Mouse (Mus musculus) heart, embryonic 12.5 days (tissue): Measurements from ENCODE around the gene Lrrc75b. TPM values are rescaled to one million over a fixed set of nuclear protein-coding genes. Genes with fewer than 3 reads are reported as not detected.
"Not testable (repeated sequence)": the region's sequence is repeated elsewhere in the genome, so short reads cannot be mapped to it uniquely, and the experiment has no call there.

Experiments
- ATAC-seq: fragments of 200-750 bp; cut with Nextera tagmentation; 2 replicates; pipeline ENCODE4 v1.8.0; 2017; ENCODE audit warnings: moderate TSS enrichment, moderate library complexity; ENCODE audit not compliant: insufficient number of reproducible peaks, low FRiP score
- H3K27ac ChIP-seq: fragments of 300-500 bp; sonication (generic); 2 replicates; pipeline ENCODE4 v1.5.1; 2016; ENCODE audit warnings: mild to moderate bottlenecking, moderate library complexity; ENCODE audit not compliant: poor library complexity, severe bottlenecking
- H3K27me3 ChIP-seq: fragments of 300-500 bp; sonication (generic); replicated peaks from 2 replicates; pipeline ENCODE4 v1.6.1; 2016; ENCODE audit warnings: mild to moderate bottlenecking, moderate library complexity
- H3K36me3 ChIP-seq: fragments of 300-500 bp; sonication (generic); 2 replicates; pipeline ENCODE4 v1.6.1; 2016; ENCODE audit warnings: mild to moderate bottlenecking, moderate library complexity
- H3K4me1 ChIP-seq: fragments of 300-500 bp; sonication (generic); replicated peaks from 2 replicates; pipeline ENCODE4 v1.6.1; 2016; ENCODE audit warnings: mild to moderate bottlenecking
- H3K4me2 ChIP-seq: fragments of 300-500 bp; sonication (generic); 2 replicates; pipeline ENCODE4 v1.6.1; 2016; ENCODE audit warnings: mild to moderate bottlenecking, moderate library complexity
- H3K4me3 ChIP-seq: fragments of 300-500 bp; sonication (generic); 2 replicates; pipeline ENCODE4 v1.5.1; 2016; ENCODE audit warnings: mild to moderate bottlenecking
- H3K9ac ChIP-seq: fragments of 300-500 bp; sonication (generic); 2 replicates; pipeline ENCODE4 v1.6.1; 2016; ENCODE audit warnings: mild to moderate bottlenecking, moderate library complexity
- H3K9me3 ChIP-seq: fragments of 300-500 bp; sonication (generic); replicated peaks from 2 replicates; pipeline ENCODE4 v1.6.1; 2016; ENCODE audit warnings: mild to moderate bottlenecking, moderate library complexity
- WGBS: fragments of 180-500 bp; shearing (Covaris S2); methylation state at CpG from one replicate; pipeline ENCODE4 v1.1.7; 2016; 5-methylcytosine and 5-hydroxymethylcytosine counted together
- polyA plus RNA-seq: library from polyadenylated mRNA; unstranded; fragments of >200 nt; fragmentation: Nextera tagmentation; extraction: Ambion mirVana; gene quantifications from 2 replicates; pipeline ENCODE4 v1.2.1, GENCODE M21; 2016

The Lrrc75b gene
- polyA plus RNA-seq, 1 experiment from 2014 or later: 1.6 TPM

DNA sequence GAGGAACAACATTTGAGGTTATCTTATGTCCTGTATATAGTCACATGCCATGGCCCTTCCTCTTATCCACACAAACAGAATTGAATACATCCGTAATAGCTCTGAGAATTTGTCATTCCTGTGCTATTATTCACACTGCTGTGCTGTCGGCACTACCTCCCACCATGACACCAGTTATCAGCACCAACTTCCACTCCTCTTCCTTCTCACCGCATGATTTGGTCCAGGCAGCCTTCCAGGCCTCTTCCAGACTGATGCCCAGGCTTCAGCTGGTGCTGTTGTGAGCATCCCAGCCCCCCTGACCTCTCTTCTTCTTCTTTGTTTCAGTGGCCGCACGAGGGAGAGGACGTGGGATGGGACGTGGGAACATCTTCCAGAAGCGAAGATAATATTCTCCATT, 25.2 kb downstream of the Lrrc75b start:
- 0 out of 2 replicates have a peak, but pooled peaks cover 3% of the 10 kb centered on the region for H3K9me3 ChIP-seq
- no peaks in the 10 kb centered on the region for H3K27me3 ChIP-seq
- H3K36me3 ChIP-seq: peaks cover 49% of the 10 kb centered on the region
- 61% methylated on average over 8 of the region's 8 CpGs for WGBS
- no peak overlapping the region for H3K27ac ChIP-seq
- peaks cover 17% of the 10 kb centered on the region for H3K4me1 ChIP-seq
- H3K4me2 ChIP-seq: no peak overlapping the region
- no peak overlapping the region for H3K4me3 ChIP-seq
- ATAC-seq: no peak; the same call in 1 of the 2 replicates
- H3K9ac ChIP-seq: no peak overlapping the region

DNA sequence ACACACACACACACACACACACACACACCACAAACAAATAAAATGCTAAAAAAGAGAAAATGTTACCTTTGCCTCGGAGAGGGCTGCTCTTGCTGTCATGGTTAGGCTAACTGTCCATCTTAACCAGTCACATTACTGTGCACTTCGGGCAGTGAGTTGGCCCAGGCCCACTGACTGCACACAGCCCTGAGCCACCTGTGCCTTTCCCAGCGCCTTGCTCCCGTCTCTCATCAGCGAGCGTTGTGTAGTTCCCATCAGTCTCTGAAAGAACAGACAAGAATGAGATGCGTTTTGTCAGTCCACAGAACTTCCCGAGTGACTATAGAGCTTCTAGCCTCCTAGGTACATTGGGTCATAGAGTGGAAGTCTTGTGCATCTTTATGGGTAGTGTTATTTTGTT, 25.9 kb downstream of the Lrrc75b start:
- Histone ChIP-seq H3K4me1 (peaks cover 17% of the 10 kb centered on the region), H3K9me3 (0 out of 2 replicates have a peak, but pooled peaks cover 3% of the 10 kb centered on the region), H3K27ac (no peak overlapping the region), H3K4me2 (no peak overlapping the region), H3K4me3 (no peak overlapping the region), H3K36me3 (peaks cover 51% of the 10 kb centered on the region), H3K9ac (no peak overlapping the region), H3K27me3 (no peaks in the 10 kb centered on the region)
- 91% methylated on average over 8 of the region's 8 CpGs for WGBS
- no peak for ATAC-seq

DNA sequence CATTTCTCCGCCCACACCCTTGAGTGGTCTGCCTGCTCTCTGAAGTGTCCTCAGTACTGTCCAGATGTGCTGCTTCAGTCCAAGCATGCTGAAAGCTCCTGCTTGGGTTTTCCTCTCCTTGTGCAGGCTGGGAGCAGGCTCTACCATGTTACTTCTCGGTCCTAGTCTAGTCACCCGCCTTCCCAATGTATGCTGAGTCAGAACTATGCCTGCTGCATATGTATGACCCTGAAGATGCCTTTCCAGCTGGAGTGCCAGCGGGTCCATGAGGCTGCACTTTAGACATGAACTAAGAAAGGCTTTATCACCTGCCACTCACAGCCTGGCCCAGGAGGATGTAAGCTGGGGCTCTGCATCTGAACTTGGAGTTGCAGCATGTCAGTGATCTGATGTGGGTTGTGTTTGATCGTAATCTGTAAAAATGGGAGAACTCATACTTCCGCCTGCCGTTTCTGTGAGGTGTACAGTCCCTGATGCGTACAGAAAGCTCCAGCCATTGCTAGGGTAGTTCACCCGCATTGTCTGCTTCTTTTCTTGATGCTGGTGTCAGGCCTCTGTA, 28.5 kb downstream of the Lrrc75b start:
- Histone ChIP-seq H3K9me3 (no peaks in the 10 kb centered on the region), H3K9ac (no peak overlapping the region), H3K27ac (no peak overlapping the region), H3K4me1 (peaks cover 17% of the 10 kb centered on the region), H3K36me3 (peaks cover 57% of the 10 kb centered on the region), H3K4me2 (no peak overlapping the region), H3K27me3 (no peaks in the 10 kb centered on the region), H3K4me3 (no peak overlapping the region)
- no peak for ATAC-seq
- 86% methylated on average over 9 of the region's 9 CpGs for WGBS

DNA sequence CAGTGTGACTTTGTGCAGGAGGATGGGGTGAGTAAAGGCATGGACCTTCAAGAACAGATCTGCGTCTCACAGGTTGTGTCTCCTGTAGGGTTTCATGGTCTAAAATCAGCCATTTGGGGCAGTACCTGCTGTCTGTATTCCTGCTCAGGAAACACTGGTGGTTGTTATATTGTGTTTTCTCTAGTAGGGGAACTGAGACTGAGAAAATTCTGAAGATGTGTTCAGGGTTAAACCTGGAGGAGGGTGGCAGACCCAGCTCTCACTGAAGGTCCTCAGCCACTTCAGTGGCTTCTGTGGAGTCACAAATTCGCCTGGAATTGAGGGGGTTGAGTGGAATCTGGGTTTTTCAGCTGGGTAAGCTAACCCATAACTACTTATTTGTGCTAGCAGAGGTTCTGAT, 29.8 kb downstream of the Lrrc75b start:
- Histone ChIP-seq H3K9ac (no peak overlapping the region), H3K27ac (no peak overlapping the region), H3K4me2 (no peak overlapping the region), H3K27me3 (no peaks in the 10 kb centered on the region), H3K4me1 (peaks cover 6% of the 10 kb centered on the region), H3K9me3 (no peaks in the 10 kb centered on the region), H3K36me3 (peaks cover 56% of the 10 kb centered on the region), H3K4me3 (no peak overlapping the region)
- WGBS: 77% methylated on average over 2 of the region's 2 CpGs
- no peak for ATAC-seq

DNA sequence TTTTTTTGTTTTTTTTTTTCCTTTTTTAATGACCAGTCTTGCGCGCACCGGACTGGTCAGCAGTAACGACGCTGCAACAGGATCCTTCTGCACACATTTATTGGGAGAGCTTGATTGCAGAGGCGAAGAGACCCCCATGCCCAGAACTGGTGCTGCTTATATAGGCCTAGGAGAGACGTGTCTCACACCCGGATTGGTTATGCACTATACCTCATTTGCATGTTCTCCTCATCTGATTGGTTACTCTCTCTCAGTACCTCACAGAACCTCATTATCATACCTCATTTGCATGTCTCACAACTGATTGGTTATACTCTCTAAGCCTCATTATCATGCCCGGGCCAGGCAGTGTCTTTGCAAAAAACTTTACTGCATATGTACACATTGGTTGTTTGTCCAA, 34.7 kb downstream of the Lrrc75b start:
- H3K4me3 ChIP-seq, H3K9ac ChIP-seq, ATAC-seq, H3K4me2 ChIP-seq, H3K27ac ChIP-seq, H3K27me3 ChIP-seq, H3K9me3 ChIP-seq: not testable (repeated sequence)
- 95% methylated on average over 9 of the region's 9 CpGs for WGBS
- Histone ChIP-seq H3K4me1 (peaks cover 12% of the 10 kb centered on the region), H3K36me3 (peaks cover 58% of the 10 kb centered on the region)

DNA sequence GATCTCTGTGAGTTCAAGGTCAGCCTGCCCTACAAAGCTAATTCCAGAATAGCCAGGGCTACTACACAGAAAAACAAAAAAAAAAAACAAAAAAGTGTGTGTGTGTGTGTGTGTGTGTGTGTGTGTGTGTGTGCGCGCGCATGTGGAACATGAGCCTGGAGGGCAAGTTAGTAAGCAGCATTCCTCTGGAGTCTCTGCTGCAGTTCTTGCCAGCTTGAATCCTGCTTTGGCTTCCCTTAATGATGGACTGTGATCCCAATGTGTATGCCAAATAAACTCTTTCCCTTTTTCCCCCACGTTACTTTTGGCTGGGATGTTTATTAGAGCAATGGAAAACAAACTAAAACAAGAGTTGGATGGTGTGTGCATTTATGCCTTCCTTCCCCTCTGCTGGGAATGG, 38.5 kb downstream of the Lrrc75b start:
- H3K27ac ChIP-seq: no peak overlapping the region
- ATAC-seq: no peak
- 94% methylated on average over 4 of the region's 4 CpGs for WGBS

DNA sequence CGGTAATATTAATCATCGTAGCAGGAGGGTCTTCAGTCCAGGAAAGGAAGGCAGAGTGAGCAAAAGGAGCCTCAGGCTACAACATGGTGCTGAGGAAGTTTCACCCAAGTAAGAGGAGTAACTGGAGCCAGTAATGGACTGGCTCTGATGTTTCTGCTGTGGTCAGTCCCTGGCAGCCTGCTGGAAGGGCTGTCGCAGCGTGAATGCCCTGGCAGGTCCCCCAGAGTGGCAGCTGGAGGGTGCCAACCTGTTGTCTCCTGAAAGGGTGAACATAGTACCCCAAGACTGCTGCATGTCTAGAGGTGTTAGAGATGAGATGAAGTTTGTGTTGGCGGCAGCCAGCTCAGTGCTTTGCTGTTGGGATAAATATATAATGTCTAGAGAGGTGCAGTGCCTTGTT, 39.5 kb downstream of the Lrrc75b start:
- H3K4me1 ChIP-seq: peaks cover 33% of the 10 kb centered on the region
- H3K4me2 ChIP-seq: no peak overlapping the region
- H3K27ac ChIP-seq: no peak overlapping the region
- no peak for ATAC-seq
- WGBS: 95% methylated on average over 5 of the region's 5 CpGs
- H3K9me3 ChIP-seq: no peaks in the 10 kb centered on the region
- no peak overlapping the region for H3K4me3 ChIP-seq
- no peak overlapping the region for H3K9ac ChIP-seq
- H3K36me3 ChIP-seq: peaks cover 52% of the 10 kb centered on the region
- no peaks in the 10 kb centered on the region for H3K27me3 ChIP-seq

More for the DNA sequence above, 38.5 kb downstream of the Lrrc75b start:
- H3K9me3 ChIP-seq: no peaks in the 10 kb centered on the region
- no peaks in the 10 kb centered on the region for H3K27me3 ChIP-seq
- peaks cover 59% of the 10 kb centered on the region for H3K36me3 ChIP-seq
- no peak overlapping the region for H3K9ac ChIP-seq
- H3K4me1 ChIP-seq: peaks cover 23% of the 10 kb centered on the region
- no peak overlapping the region for H3K4me3 ChIP-seq
- no peak overlapping the region for H3K4me2 ChIP-seq

DNA sequence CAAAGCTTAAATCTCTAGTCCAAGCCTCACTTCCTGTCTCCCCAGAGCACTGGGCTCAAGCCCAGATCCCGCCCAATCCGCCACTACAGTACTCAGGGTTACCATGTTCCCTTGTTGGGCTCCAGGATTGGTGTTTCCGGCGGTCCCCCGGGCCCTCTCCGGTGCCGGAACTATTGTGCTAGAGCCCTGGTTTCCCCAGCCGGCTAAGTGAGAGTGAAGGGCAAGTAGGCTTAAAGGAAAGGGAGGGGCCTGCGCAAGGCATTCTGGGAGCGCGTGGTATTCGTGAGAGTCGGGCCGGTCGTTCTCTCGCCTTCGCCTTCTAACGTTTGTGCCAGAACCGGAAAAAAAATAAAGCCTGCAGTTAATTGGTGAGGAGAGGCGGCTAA, 42.4 kb downstream of the Lrrc75b start, which contains the start of gene Gucd1:
TSS of gene Gucd1 (minus strand) at position 215 of the 386 bp plus-strand sequence.
- ATAC-seq: peak; percentile 87
- H3K27ac ChIP-seq: peak within 1 kb of the TSS; percentile 98
- no peaks in the 10 kb centered on the region for H3K27me3 ChIP-seq
- peaks cover 51% of the 10 kb centered on the region for H3K4me1 ChIP-seq
- WGBS: 0% methylated on average over 20 of the region's 20 CpGs
- peaks cover 30% of the 10 kb centered on the region for H3K36me3 ChIP-seq
- H3K4me3 ChIP-seq: peak within 1 kb of the TSS; percentile 87
- peak within 1 kb of the TSS; percentile 89 for H3K4me2 ChIP-seq
- H3K9ac ChIP-seq: peak within 1 kb of the TSS; percentile 94
- H3K9me3 ChIP-seq: no peaks in the 10 kb centered on the region

DNA sequence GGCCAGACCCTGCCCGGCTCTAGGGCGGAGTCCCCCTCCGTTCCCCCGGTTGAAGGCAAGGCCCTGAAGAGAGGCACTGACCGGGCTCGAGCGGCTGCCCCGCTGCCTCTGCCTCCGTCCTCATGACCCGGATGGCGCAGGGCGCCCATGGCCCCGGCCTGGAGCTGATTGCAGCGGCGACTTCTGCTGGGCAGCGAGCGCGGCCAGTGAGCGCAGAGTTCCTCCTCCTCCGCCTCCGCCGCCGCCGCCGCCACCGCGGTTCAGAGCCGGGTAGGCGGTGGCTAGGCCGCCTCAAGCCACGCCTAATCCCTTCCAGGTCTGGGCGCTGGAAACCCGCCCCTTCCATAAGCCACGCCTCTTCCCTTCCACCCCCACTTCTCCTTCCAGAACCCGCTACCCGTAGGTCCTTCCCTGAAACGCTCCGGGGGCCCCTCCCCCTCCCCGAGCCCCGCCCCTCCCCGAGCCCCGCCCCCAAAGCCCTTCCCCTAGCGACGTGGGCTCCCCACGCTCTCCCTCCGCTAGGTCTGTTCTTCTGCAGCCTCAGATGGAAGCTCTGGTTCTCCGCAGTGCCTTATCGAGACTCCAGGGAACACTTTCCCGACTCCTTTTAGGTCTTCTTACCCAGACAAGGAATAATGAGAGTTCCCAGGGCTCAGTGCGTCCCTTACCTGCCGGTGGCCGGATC, 42.9 kb downstream of the Lrrc75b start, which contains the start of gene Snrpd3:
TSS of gene Snrpd3 (plus strand) at position 479 of the 685 bp plus-strand sequence.
- Histone ChIP-seq H3K4me1 (peaks cover 51% of the 10 kb centered on the region), H3K9ac (peak within 1 kb of the TSS; percentile 94), H3K27ac (peak within 1 kb of the TSS; percentile 98), H3K4me3 (peak within 1 kb of the TSS; percentile 87), H3K27me3 (no peaks in the 10 kb centered on the region), H3K36me3 (peaks cover 34% of the 10 kb centered on the region), H3K9me3 (no peaks in the 10 kb centered on the region), H3K4me2 (peak within 1 kb of the TSS; percentile 89)
- ATAC-seq: peak; percentile 98
- WGBS: under 1% methylated on average over 39 of the region's 52 CpGs

DNA sequence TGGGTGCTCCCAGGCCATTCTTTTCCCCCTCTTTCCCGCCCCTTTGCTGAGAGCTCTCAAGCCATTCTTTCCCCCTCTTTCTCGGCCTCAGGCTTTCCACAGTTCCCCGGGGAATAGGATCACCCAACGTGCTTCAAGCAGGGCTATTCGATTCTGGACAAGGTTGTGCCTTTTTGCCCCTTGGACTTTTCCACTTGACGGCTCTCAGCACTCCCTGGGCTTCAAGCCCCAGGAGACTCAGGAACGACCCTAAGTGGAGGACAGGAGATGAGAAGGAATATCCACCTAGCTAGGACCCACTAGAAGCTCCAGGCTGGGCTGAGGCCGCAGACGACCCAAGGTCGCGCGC, 43.4 kb downstream of the Lrrc75b start:
- peak overlapping the region; percentile 87 for H3K4me3 ChIP-seq
- under 1% methylated on average over 12 of the region's 12 CpGs for WGBS
- H3K27me3 ChIP-seq: no peaks in the 10 kb centered on the region
- peak overlapping the region; percentile 98 for H3K27ac ChIP-seq
- H3K9ac ChIP-seq: peak overlapping the region; percentile 94
- H3K4me1 ChIP-seq: peaks cover 47% of the 10 kb centered on the region
- peaks cover 34% of the 10 kb centered on the region for H3K36me3 ChIP-seq
- no peaks in the 10 kb centered on the region for H3K9me3 ChIP-seq
- ATAC-seq: no peak
- peak overlapping the region; percentile 89 for H3K4me2 ChIP-seq

DNA sequence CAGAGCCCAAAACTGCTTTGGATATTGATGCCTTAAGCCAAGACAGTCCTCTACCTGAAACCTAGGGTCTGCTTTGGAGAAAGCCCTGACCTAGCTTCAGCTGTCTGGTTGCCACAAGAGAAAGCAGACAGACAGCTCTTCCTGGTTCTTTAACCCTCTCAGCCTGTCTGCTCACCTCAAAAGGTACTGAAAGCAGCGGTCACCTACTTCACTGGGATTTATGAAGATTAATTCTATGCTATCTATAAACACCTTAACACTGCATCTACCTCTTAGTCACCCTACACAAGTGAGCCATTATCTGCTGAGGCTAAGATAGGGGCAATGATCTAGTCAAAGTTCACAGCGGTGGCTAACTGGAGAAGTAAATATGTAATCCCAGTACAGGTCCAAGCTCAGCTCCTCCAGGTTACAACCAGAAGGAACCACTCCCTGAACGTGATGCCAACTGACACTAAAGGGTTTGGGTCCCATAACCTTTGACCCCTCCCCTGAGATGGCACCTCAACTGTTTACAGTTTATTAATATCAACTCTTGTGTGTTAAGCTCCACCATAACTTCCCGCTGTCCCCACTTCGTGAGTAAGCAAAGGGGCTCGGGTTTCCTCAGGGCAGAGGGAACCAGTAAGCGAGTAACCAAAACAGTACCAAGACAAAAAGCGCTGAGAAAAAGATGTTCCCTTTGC, 43.9 kb downstream of the Lrrc75b start:
- peaks cover 47% of the 10 kb centered on the region for H3K4me1 ChIP-seq
- H3K27ac ChIP-seq: peak overlapping the region; percentile 98
- H3K36me3 ChIP-seq: peaks cover 34% of the 10 kb centered on the region
- 20% methylated on average over 8 of the region's 8 CpGs for WGBS
- peak overlapping the region; percentile 87 for H3K4me3 ChIP-seq
- no peak for ATAC-seq
- no peaks in the 10 kb centered on the region for H3K9me3 ChIP-seq
- peak overlapping the region; percentile 94 for H3K9ac ChIP-seq
- H3K4me2 ChIP-seq: peak overlapping the region; percentile 89
- no peaks in the 10 kb centered on the region for H3K27me3 ChIP-seq
